Mouse (Mus musculus) ES-Bruce4 (cell line): ENCODE measurements around the gene Txlna.

Source experiments
- CTCF ChIP-seq: IDR thresholded peaks from one replicate; pipeline ENCODE4 v1.8.1; 2011; ENCODE audit warnings: low read depth, low read length
- EP300 ChIP-seq: IDR thresholded peaks from 2 replicates; pipeline ENCODE4 v1.6.1; 2011; ENCODE audit warnings: low read depth, low read length; ENCODE audit not compliant: insufficient read depth
- POLR2A ChIP-seq: IDR thresholded peaks from one replicate; pipeline ENCODE4 v1.8.1; 2011; ENCODE audit warnings: low read length; ENCODE audit not compliant: insufficient read depth

- no peak for TF ChIP-seq CTCF
- no peak for TF ChIP-seq EP300
- TF ChIP-seq POLR2A: no peak
These were observed 63.2 kb downstream of the Txlna start for GRCm38 (mm10) chr4:129577688-129578087.
